Mouse (Mus musculus): Measurements from ENCODE around the gene Unc45b. TPM values are rescaled to one million over a fixed set of nuclear protein-coding genes. Genes with fewer than 3 reads are reported as not detected.

Unc45b gene
- polyA plus RNA-seq (2016; fragmentation: Nextera tagmentation; extraction: Ambion mirVana): 1.4 and 4.1 TPM in 2 replicates

- Histone ChIP-seq H3K27ac (no peak within 1 kb of the TSS), H3K4me1 (peaks cover 7% of the 10 kb centered on the region), H3K9ac (no peak within 1 kb of the TSS), H3K36me3 (peaks cover 8% of the 10 kb centered on the region), H3K4me2 (replicated peaks) (no peak within 1 kb of the TSS), H3K4me3 (no peak within 1 kb of the TSS), H3K9me3 (replicated peaks) (no peaks in the 10 kb centered on the region), H3K27me3 (peaks cover 21% of the 10 kb centered on the region)
- WGBS: 82% methylated on average over 4 of the region's 4 CpGs
- ATAC-seq (ENCODE audit: low FRiP score): no peak
Observed at GRCm38 (mm10) chr11:82910250-82910649, at the start of gene Unc45b. Gene Unc45b (plus strand): TSS chr11:82910550.

GRCm38 (mm10) chr11:82860759-82861158 lies 49.6 kb upstream of the Unc45b start:
- H3K27ac ChIP-seq: no peak overlapping the region
- no peaks in the 10 kb centered on the region for H3K9me3 ChIP-seq (replicated peaks)
- 84% methylated on average over 6 of the region's 6 CpGs for WGBS
- peaks cover 18% of the 10 kb centered on the region for H3K4me1 ChIP-seq
- no peak for ATAC-seq (ENCODE audit: low FRiP score)
- no peak overlapping the region for H3K4me2 ChIP-seq (replicated peaks)
- no peaks in the 10 kb centered on the region for H3K27me3 ChIP-seq
- H3K9ac ChIP-seq: no peak overlapping the region
- H3K36me3 ChIP-seq: no peaks in the 10 kb centered on the region
- no peak overlapping the region for H3K4me3 ChIP-seq

GRCm38 (mm10) chr11:82861558-82861957 lies 48.8 kb upstream of the Unc45b start:
- no peaks in the 10 kb centered on the region for H3K27me3 ChIP-seq
- no peak overlapping the region for H3K4me2 ChIP-seq (replicated peaks)
- 77% methylated on average over 8 of the region's 8 CpGs for WGBS
- no peaks in the 10 kb centered on the region for H3K9me3 ChIP-seq (replicated peaks)
- H3K36me3 ChIP-seq: no peaks in the 10 kb centered on the region
- no peak overlapping the region for H3K4me3 ChIP-seq
- H3K4me1 ChIP-seq: peaks cover 15% of the 10 kb centered on the region
- no peak overlapping the region for H3K9ac ChIP-seq
- no peak for ATAC-seq (ENCODE audit: low FRiP score)
- H3K27ac ChIP-seq: no peak overlapping the region

GRCm38 (mm10) chr11:82862638-82863037 lies 47.7 kb upstream of the Unc45b start:
- no peaks in the 10 kb centered on the region for H3K27me3 ChIP-seq
- no peak overlapping the region for H3K27ac ChIP-seq
- peaks cover 15% of the 10 kb centered on the region for H3K4me1 ChIP-seq
- no peaks in the 10 kb centered on the region for H3K36me3 ChIP-seq
- no peak overlapping the region for H3K4me2 ChIP-seq (replicated peaks)
- 83% methylated on average over 9 of the region's 9 CpGs for WGBS
- H3K9me3 ChIP-seq (replicated peaks): no peaks in the 10 kb centered on the region
- H3K9ac ChIP-seq: no peak overlapping the region
- H3K4me3 ChIP-seq: no peak overlapping the region
- ATAC-seq (ENCODE audit: low FRiP score): no peak

- 42% methylated on average over 2 of the region's 2 CpGs for WGBS
- H3K4me2 ChIP-seq (replicated peaks): no peak overlapping the region
- no peak for ATAC-seq (ENCODE audit: low FRiP score)
- H3K9ac ChIP-seq: no peak overlapping the region
- H3K9me3 ChIP-seq (replicated peaks): no peaks in the 10 kb centered on the region
- peaks cover 15% of the 10 kb centered on the region for H3K4me1 ChIP-seq
- H3K27ac ChIP-seq: no peak overlapping the region
- H3K36me3 ChIP-seq: no peaks in the 10 kb centered on the region
- H3K27me3 ChIP-seq: no peaks in the 10 kb centered on the region
- H3K4me3 ChIP-seq: no peak overlapping the region
Observed at GRCm38 (mm10) chr11:82863059-82863458, 47.3 kb upstream of the Unc45b start.

- Histone ChIP-seq H3K4me1 (peaks cover 15% of the 10 kb centered on the region), H3K4me3 (no peak overlapping the region), H3K27me3 (no peaks in the 10 kb centered on the region), H3K9ac (no peak overlapping the region), H3K36me3 (no peaks in the 10 kb centered on the region), H3K27ac (no peak overlapping the region), H3K9me3 (replicated peaks) (no peaks in the 10 kb centered on the region), H3K4me2 (replicated peaks) (no peak overlapping the region)
- no peak for ATAC-seq (ENCODE audit: low FRiP score)
- 55% methylated on average over 4 of the region's 4 CpGs for WGBS
Observed at GRCm38 (mm10) chr11:82863488-82863931, 46.8 kb upstream of the Unc45b start.

- Histone ChIP-seq H3K4me3 (no peak overlapping the region), H3K27me3 (no peaks in the 10 kb centered on the region), H3K9me3 (replicated peaks) (no peaks in the 10 kb centered on the region), H3K4me2 (replicated peaks) (no peak overlapping the region), H3K27ac (no peak overlapping the region), H3K9ac (no peak overlapping the region), H3K36me3 (no peaks in the 10 kb centered on the region), H3K4me1 (peaks cover 21% of the 10 kb centered on the region)
- 84% methylated on average over 10 of the region's 10 CpGs for WGBS
- no peak for ATAC-seq (ENCODE audit: low FRiP score)
Observed at GRCm38 (mm10) chr11:82865957-82866356, 44.4 kb upstream of the Unc45b start.

- Histone ChIP-seq H3K4me1 (peaks cover 15% of the 10 kb centered on the region), H3K27me3 (no peaks in the 10 kb centered on the region), H3K9me3 (replicated peaks) (no peaks in the 10 kb centered on the region), H3K9ac (no peak overlapping the region), H3K36me3 (no peaks in the 10 kb centered on the region), H3K4me3 (no peak overlapping the region), H3K4me2 (replicated peaks) (no peak overlapping the region), H3K27ac (no peak overlapping the region)
- ATAC-seq (ENCODE audit: low FRiP score): no peak
- WGBS: 27% methylated on average over 7 of the region's 7 CpGs
Observed at GRCm38 (mm10) chr11:82866850-82867564, 43.3 kb upstream of the Unc45b start.

- no peak for ATAC-seq (ENCODE audit: low FRiP score)
- 84% methylated on average over 5 of the region's 5 CpGs for WGBS
- H3K9ac ChIP-seq: no peak overlapping the region
Observed at GRCm38 (mm10) chr11:82867956-82868355, 42.4 kb upstream of the Unc45b start.

GRCm38 (mm10) chr11:82869506-82870172 lies 40.7 kb upstream of the Unc45b start:
- Histone ChIP-seq H3K27me3 (no peaks in the 10 kb centered on the region), H3K4me2 (replicated peaks) (peak overlapping the region; percentile 85), H3K4me1 (peaks cover 6% of the 10 kb centered on the region; the same call in 1 of the 2 replicates), H3K9ac (no peak overlapping the region), H3K4me3 (no peak overlapping the region), H3K27ac (no peak overlapping the region), H3K36me3 (no peaks in the 10 kb centered on the region), H3K9me3 (replicated peaks) (no peaks in the 10 kb centered on the region)
- WGBS: 76% methylated on average over 9 of the region's 9 CpGs
- no peak for ATAC-seq (ENCODE audit: low FRiP score)

More at GRCm38 (mm10) chr11:82867956-82868355, 42.4 kb upstream of the Unc45b start:
- Histone ChIP-seq H3K4me2 (replicated peaks) (no peak overlapping the region), H3K27ac (no peak overlapping the region), H3K36me3 (no peaks in the 10 kb centered on the region), H3K27me3 (no peaks in the 10 kb centered on the region), H3K9me3 (replicated peaks) (no peaks in the 10 kb centered on the region), H3K4me1 (peaks cover 10% of the 10 kb centered on the region), H3K4me3 (no peak overlapping the region)

- Histone ChIP-seq H3K36me3 (no peaks in the 10 kb centered on the region), H3K4me3 (peak overlapping the region; percentile 79), H3K4me1 (peaks cover 6% of the 10 kb centered on the region; the same call in 1 of the 2 replicates), H3K9ac (peak overlapping the region; percentile 77), H3K9me3 (replicated peaks) (no peaks in the 10 kb centered on the region), H3K4me2 (replicated peaks) (peak overlapping the region; percentile 85), H3K27me3 (no peaks in the 10 kb centered on the region), H3K27ac (no peak overlapping the region)
- 5% methylated on average over 36 of the region's 36 CpGs for WGBS
- 0 out of 2 replicates have a peak, but pooled peaks have one; percentile 36 for ATAC-seq (ENCODE audit: low FRiP score)
Observed at GRCm38 (mm10) chr11:82870173-82871030, 39.9 kb upstream of the Unc45b start.

- 1% methylated on average over 43 of the region's 43 CpGs for WGBS
- H3K9me3 ChIP-seq (replicated peaks): no peaks in the 10 kb centered on the region
Observed at GRCm38 (mm10) chr11:82871031-82871446, 39.3 kb upstream of the Unc45b start, which contains the start of gene Rffl. Gene Rffl (minus strand): TSS chr11:82871210.

More at GRCm38 (mm10) chr11:82871031-82871446, 39.3 kb upstream of the Unc45b start, which contains the start of gene Rffl:
- Histone ChIP-seq H3K4me3 (peak within 1 kb of the TSS; percentile 79), H3K4me1 (peaks cover 6% of the 10 kb centered on the region; the same call in 1 of the 2 replicates), H3K27ac (no peak within 1 kb of the TSS), H3K36me3 (no peaks in the 10 kb centered on the region), H3K27me3 (no peaks in the 10 kb centered on the region), H3K9ac (peak within 1 kb of the TSS; percentile 77), H3K4me2 (replicated peaks) (peak within 1 kb of the TSS; percentile 85)
- ATAC-seq (ENCODE audit: low FRiP score): peak; percentile 96
